Mouse (Mus musculus) MEL-GATA-1-ER (cell line): ENCODE measurements at regions not wholly inside any gene's neighbourhood (a gene's known extent, or its start where the extent isn't known, plus 50 kb on each side); places are given as distances from the start of the nearest gene placed in this dataset.

Experiments used
- DNase-seq: peaks from one replicate; pipeline ENCODE4 v3.0.0-alpha.2; 2012; ENCODE audit warnings: low read depth; ENCODE audit errors: extremely low read depth

DNA sequence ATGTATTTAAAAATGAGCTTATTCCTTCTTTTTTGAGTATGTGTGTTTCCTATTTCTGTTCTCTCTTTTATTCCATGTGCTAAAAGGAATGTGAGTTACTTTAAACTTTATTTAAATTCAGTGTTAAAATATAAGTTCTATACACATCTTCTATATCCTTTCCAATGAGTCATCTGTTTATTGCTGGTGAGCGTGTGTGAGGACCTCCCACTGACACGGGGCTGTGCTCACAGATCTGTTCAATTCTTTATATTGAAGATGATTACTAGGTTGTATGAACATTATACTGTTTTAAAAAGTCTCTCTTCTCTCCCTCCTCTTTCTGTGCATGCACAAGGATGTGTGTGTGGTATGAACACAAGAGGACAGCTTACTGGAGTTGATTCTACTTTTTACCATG, 55.3 kb upstream of the Dnajc19 start:
- DNase-seq = no peak
